Mouse (Mus musculus): ENCODE results near the gene Fbln2. TPM values are rescaled to one million over a fixed set of nuclear protein-coding genes. Genes with fewer than 3 reads are reported as not detected.

Gene Fbln2
- polyA plus RNA-seq, 1 experiment from 2014 or later, result 162 TPM

GRCm38 (mm10) chr6:91186934-91187333, 25.3 kb upstream of the Fbln2 start:
- no peaks in the 10 kb centered on the region for H3K36me3 ChIP-seq (ENCODE audit: control insufficient read depth, insufficient read depth)
- H3K4me2 ChIP-seq (ENCODE audit: low read depth, low read length), result no peak overlapping the region
- H3K9ac ChIP-seq (ENCODE audit: low read length), result no peak overlapping the region
- ATAC-seq (replicated peaks; ENCODE audit: extremely low read depth, insufficient read depth, low FRiP score), result no peak
- no peaks in the 10 kb centered on the region for H3K27me3 ChIP-seq (ENCODE audit: control insufficient read depth, insufficient read depth, low read length)
- H3K4me3 ChIP-seq (ENCODE audit: low read length), result no peak overlapping the region
- H3K9me3 ChIP-seq (replicated peaks; ENCODE audit: control insufficient read depth, low read length), result no peaks in the 10 kb centered on the region
- H3K27ac ChIP-seq (ENCODE audit: low read length), result no peak overlapping the region
- H3K4me1 ChIP-seq (ENCODE audit: control insufficient read depth, insufficient read depth, low read length), result peaks cover 18% of the 10 kb centered on the region
- WGBS, result 48% methylated on average over 6 of the region's 6 CpGs

DNA sequence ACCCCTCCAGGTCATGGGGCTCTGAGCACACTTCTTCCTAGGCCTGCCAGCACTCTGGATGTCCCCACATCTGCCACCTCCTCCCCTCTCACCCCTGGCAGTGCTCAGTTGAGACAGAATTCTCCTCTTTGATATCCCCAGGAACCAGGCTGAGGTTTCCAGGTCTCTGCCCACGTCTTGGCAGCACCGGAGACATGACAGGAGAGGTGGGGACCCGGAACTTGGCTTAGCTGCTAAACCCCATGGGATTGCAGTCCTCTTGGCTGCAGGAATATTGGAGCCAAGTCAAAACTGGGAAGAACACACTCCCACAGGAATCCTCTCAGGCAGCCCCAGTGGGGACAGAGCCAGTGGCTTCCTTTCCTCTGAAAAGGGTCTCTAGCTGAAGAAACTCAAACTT, 24.4 kb upstream of the Fbln2 start:
- WGBS, result 59% methylated on average over 3 of the region's 3 CpGs
- Histone ChIP-seq H3K9ac (ENCODE audit: low read length) (no peak overlapping the region), H3K4me2 (ENCODE audit: low read depth, low read length) (no peak overlapping the region), H3K36me3 (ENCODE audit: control insufficient read depth, insufficient read depth) (no peaks in the 10 kb centered on the region), H3K27me3 (ENCODE audit: control insufficient read depth, insufficient read depth, low read length) (no peaks in the 10 kb centered on the region), H3K9me3 (replicated peaks; ENCODE audit: control insufficient read depth, low read length) (no peaks in the 10 kb centered on the region), H3K4me3 (ENCODE audit: low read length) (no peak overlapping the region), H3K4me1 (ENCODE audit: control insufficient read depth, insufficient read depth, low read length) (peaks cover 14% of the 10 kb centered on the region; the same call in 1 of the 2 replicates), H3K27ac (ENCODE audit: low read length) (no peak overlapping the region)
- no peak for ATAC-seq (replicated peaks; ENCODE audit: extremely low read depth, insufficient read depth, low FRiP score)

- 91% methylated on average over 6 of the region's 6 CpGs for WGBS
- Histone ChIP-seq H3K27ac (ENCODE audit: low read length) (no peak overlapping the region), H3K9ac (ENCODE audit: low read length) (no peak overlapping the region), H3K4me2 (ENCODE audit: low read depth, low read length) (no peak overlapping the region), H3K27me3 (ENCODE audit: control insufficient read depth, insufficient read depth, low read length) (no peaks in the 10 kb centered on the region), H3K4me3 (ENCODE audit: low read length) (no peak overlapping the region), H3K9me3 (replicated peaks; ENCODE audit: control insufficient read depth, low read length) (no peaks in the 10 kb centered on the region), H3K4me1 (ENCODE audit: control insufficient read depth, insufficient read depth, low read length) (peaks cover 7% of the 10 kb centered on the region; the same call in 1 of the 2 replicates), H3K36me3 (ENCODE audit: control insufficient read depth, insufficient read depth) (no peaks in the 10 kb centered on the region)
- no peak for ATAC-seq (replicated peaks; ENCODE audit: extremely low read depth, insufficient read depth, low FRiP score)
Observed at GRCm38 (mm10) chr6:91189971-91190370, 22.3 kb upstream of the Fbln2 start.

- Histone ChIP-seq H3K27ac (ENCODE audit: low read length) (no peak overlapping the region), H3K4me3 (ENCODE audit: low read length) (no peak overlapping the region), H3K4me1 (ENCODE audit: control insufficient read depth, insufficient read depth, low read length) (peaks cover 7% of the 10 kb centered on the region; the same call in 1 of the 2 replicates), H3K27me3 (ENCODE audit: control insufficient read depth, insufficient read depth, low read length) (no peaks in the 10 kb centered on the region), H3K9ac (ENCODE audit: low read length) (no peak overlapping the region), H3K36me3 (ENCODE audit: control insufficient read depth, insufficient read depth) (no peaks in the 10 kb centered on the region), H3K9me3 (replicated peaks; ENCODE audit: control insufficient read depth, low read length) (no peaks in the 10 kb centered on the region), H3K4me2 (ENCODE audit: low read depth, low read length) (no peak overlapping the region)
- WGBS, result 54% methylated on average over 2 of the region's 2 CpGs
- no peak for ATAC-seq (replicated peaks; ENCODE audit: extremely low read depth, insufficient read depth, low FRiP score)
Observed at GRCm38 (mm10) chr6:91191465-91191864, 20.8 kb upstream of the Fbln2 start.

DNA sequence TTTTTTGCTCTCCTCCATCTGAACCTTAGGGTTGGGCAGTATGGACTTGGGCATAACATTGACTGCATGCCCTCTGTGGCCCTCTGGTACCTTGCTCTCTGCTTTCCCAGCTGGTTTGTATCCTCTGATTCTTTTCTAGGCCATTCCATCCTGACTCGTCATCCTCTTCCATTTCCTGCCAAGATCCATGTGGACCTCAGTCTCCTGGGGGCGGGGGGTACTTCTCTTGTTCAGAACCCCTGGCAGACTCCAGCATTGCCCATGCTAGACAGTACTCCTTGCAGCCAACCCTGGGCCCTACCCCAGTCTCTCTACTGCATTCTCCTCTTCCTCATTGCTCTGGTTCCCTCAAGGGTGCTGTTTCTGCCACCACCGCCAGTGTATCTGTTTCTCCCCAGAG, 19.8 kb upstream of the Fbln2 start:
- 63% methylated on average over 3 of the region's 3 CpGs for WGBS
- Histone ChIP-seq H3K9me3 (replicated peaks; ENCODE audit: control insufficient read depth, low read length) (no peaks in the 10 kb centered on the region), H3K4me3 (ENCODE audit: low read length) (no peak overlapping the region), H3K36me3 (ENCODE audit: control insufficient read depth, insufficient read depth) (no peaks in the 10 kb centered on the region), H3K9ac (ENCODE audit: low read length) (no peak overlapping the region), H3K27ac (ENCODE audit: low read length) (no peak overlapping the region), H3K27me3 (ENCODE audit: control insufficient read depth, insufficient read depth, low read length) (no peaks in the 10 kb centered on the region), H3K4me2 (ENCODE audit: low read depth, low read length) (no peak overlapping the region), H3K4me1 (ENCODE audit: control insufficient read depth, insufficient read depth, low read length) (peaks cover 6% of the 10 kb centered on the region; the same call in 1 of the 2 replicates)
- no peak for ATAC-seq (replicated peaks; ENCODE audit: extremely low read depth, insufficient read depth, low FRiP score)

DNA sequence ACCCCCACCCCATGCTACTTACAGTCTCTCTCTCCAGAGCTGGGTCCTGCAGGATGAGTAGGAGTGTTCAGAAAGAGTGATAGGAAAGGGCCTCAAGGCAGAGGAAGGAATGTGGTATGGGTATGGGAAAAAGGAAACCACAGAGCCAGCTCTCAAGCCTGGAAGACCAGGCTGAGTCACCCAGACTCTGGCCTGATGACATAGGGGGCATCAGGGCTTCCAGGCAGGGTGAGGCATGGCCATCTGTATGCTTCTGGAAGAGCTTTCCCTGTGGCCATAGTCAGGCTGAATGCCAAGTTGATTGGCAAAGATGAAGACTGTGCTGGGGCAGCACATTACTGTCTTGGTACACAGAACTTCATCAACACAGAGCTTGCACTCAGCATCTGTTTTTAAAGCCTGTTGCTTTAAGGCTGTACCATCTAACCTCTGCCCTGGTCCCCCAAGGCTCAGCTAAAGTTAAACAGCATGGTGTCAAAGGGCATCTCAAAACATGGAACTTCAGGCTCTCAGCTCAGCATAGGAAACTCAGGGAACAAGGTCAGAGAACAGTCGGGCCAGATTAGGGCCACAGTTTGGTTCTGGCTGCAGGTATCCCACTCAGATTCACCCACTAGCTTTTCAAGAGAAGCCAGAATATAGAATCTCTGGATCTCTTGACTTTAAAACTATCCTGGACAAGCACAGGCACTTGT, 19.3 kb upstream of the Fbln2 start:
- H3K4me3 ChIP-seq (ENCODE audit: low read length), result no peak overlapping the region
- 64% methylated on average over 1 of the region's 1 CpGs for WGBS
- H3K36me3 ChIP-seq (ENCODE audit: control insufficient read depth, insufficient read depth), result no peaks in the 10 kb centered on the region
- H3K9ac ChIP-seq (ENCODE audit: low read length), result no peak overlapping the region
- no peak overlapping the region for H3K27ac ChIP-seq (ENCODE audit: low read length)
- H3K27me3 ChIP-seq (ENCODE audit: control insufficient read depth, insufficient read depth, low read length), result no peaks in the 10 kb centered on the region
- H3K4me1 ChIP-seq (ENCODE audit: control insufficient read depth, insufficient read depth, low read length), result no peaks in the 10 kb centered on the region
- ATAC-seq (replicated peaks; ENCODE audit: extremely low read depth, insufficient read depth, low FRiP score), result no peak
- H3K9me3 ChIP-seq (replicated peaks; ENCODE audit: control insufficient read depth, low read length), result no peaks in the 10 kb centered on the region
- no peak overlapping the region for H3K4me2 ChIP-seq (ENCODE audit: low read depth, low read length)

GRCm38 (mm10) chr6:91198456-91198855, 13.8 kb upstream of the Fbln2 start:
- Histone ChIP-seq H3K4me3 (ENCODE audit: low read length) (no peak overlapping the region), H3K27me3 (ENCODE audit: control insufficient read depth, insufficient read depth, low read length) (no peaks in the 10 kb centered on the region), H3K4me1 (ENCODE audit: control insufficient read depth, insufficient read depth, low read length) (peaks cover 21% of the 10 kb centered on the region), H3K9ac (ENCODE audit: low read length) (no peak overlapping the region), H3K4me2 (ENCODE audit: low read depth, low read length) (no peak overlapping the region), H3K36me3 (ENCODE audit: control insufficient read depth, insufficient read depth) (no peaks in the 10 kb centered on the region), H3K9me3 (replicated peaks; ENCODE audit: control insufficient read depth, low read length) (no peaks in the 10 kb centered on the region), H3K27ac (ENCODE audit: low read length) (no peak overlapping the region)
- ATAC-seq (replicated peaks; ENCODE audit: extremely low read depth, insufficient read depth, low FRiP score), result no peak
- WGBS, result 58% methylated on average over 2 of the region's 2 CpGs

GRCm38 (mm10) chr6:91200429-91201188, 11.6 kb upstream of the Fbln2 start:
- Histone ChIP-seq H3K4me1 (ENCODE audit: control insufficient read depth, insufficient read depth, low read length) (peaks cover 21% of the 10 kb centered on the region), H3K4me2 (ENCODE audit: low read depth, low read length) (no peak overlapping the region), H3K4me3 (ENCODE audit: low read length) (no peak overlapping the region), H3K9me3 (replicated peaks; ENCODE audit: control insufficient read depth, low read length) (no peaks in the 10 kb centered on the region), H3K27ac (ENCODE audit: low read length) (peak overlapping the region; percentile 62), H3K27me3 (ENCODE audit: control insufficient read depth, insufficient read depth, low read length) (no peaks in the 10 kb centered on the region), H3K9ac (ENCODE audit: low read length) (peak overlapping the region; percentile 18; the same call in 1 of the 2 replicates), H3K36me3 (ENCODE audit: control insufficient read depth, insufficient read depth) (no peaks in the 10 kb centered on the region)
- 27% methylated on average over 8 of the region's 8 CpGs for WGBS
- ATAC-seq (replicated peaks; ENCODE audit: extremely low read depth, insufficient read depth, low FRiP score), result peak; percentile 61

- 55% methylated on average over 8 of the region's 8 CpGs for WGBS
- Histone ChIP-seq H3K4me3 (ENCODE audit: low read length) (no peak overlapping the region), H3K27me3 (ENCODE audit: control insufficient read depth, insufficient read depth, low read length) (no peaks in the 10 kb centered on the region), H3K36me3 (ENCODE audit: control insufficient read depth, insufficient read depth) (no peaks in the 10 kb centered on the region), H3K4me1 (ENCODE audit: control insufficient read depth, insufficient read depth, low read length) (peaks cover 21% of the 10 kb centered on the region), H3K4me2 (ENCODE audit: low read depth, low read length) (no peak overlapping the region), H3K27ac (ENCODE audit: low read length) (no peak overlapping the region; the same call in 1 of the 2 replicates), H3K9ac (ENCODE audit: low read length) (no peak overlapping the region), H3K9me3 (replicated peaks; ENCODE audit: control insufficient read depth, low read length) (no peaks in the 10 kb centered on the region)
- no peak for ATAC-seq (replicated peaks; ENCODE audit: extremely low read depth, insufficient read depth, low FRiP score)
Observed at GRCm38 (mm10) chr6:91201881-91202341, 10.3 kb upstream of the Fbln2 start.
